Mouse (Mus musculus): ENCODE measurements at regions not wholly inside any gene's neighbourhood (a gene's known extent, or its start where the extent isn't known, plus 50 kb on each side); places are given as distances from the start of the nearest gene placed in this dataset.

DNA sequence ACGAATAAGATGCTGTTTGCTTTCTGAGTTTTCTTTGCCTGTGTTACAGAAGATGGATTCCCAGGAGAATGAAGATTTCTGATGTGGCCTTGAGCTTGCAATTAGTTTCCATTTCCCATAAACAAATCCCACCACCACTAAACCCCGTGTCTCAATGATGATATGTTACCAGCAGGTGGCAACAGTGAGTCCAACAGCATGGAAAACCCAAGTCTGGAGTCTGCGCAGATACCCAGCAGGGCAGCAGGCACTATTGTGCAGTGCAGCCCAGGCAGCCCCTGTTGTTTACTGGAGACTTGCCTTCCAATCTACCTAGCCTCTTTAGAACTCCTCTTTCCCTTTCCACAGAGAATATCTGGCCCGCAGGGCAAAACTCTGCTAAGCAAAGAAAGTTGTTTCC, 62.7 kb downstream of the Bmp2 start:
- in situ Hi-C loops (cut with MboI, MseI) = no loop called here

DNA sequence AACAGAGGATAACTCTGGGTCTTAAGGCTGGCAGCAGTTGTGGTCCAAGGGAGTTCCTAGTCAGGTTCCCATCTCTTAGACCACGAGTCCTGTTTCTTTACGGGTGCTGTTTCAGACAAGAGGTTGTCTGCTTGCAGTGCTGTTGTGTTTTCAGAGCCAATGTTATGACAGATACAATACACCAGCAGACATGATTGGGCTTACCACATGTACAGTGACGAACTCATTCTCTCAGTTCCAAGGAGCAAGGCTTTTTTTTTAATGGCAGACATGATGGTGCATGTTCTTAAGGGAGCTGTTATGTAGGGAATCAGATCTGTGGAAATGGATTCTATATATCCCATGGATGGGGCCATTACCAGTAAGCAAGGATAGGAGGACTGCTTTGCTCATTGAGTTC, 63.3 kb downstream of the Bmp2 start:
- in situ Hi-C loops (cut with MboI, MseI) = no loop called here

DNA sequence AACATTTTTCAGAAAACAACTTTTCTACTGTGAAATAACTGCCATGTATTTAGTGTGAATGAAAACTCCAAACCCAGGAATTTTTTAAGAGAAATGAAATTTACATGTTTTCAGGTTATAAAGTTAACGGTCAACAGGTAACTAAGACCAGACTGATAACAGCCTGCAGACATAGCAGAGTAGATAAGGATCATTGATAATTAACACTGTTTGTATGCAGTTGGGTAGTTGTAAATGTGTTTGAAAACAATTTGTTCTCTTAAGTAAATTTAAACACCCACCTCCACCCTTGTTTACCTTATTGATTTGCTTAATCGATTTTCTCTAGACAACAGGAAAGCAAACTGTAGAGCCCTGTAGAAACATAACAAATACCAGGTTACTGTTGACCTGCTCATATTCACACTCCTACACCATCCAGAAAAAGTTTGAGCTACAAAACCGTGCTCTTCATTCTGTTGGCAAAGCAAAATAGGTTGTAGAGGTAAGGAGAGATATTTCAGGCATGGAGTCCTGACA, 65.4 kb downstream of the Bmp2 start:
- in situ Hi-C loops (cut with MboI, MseI) = no loop called here

DNA sequence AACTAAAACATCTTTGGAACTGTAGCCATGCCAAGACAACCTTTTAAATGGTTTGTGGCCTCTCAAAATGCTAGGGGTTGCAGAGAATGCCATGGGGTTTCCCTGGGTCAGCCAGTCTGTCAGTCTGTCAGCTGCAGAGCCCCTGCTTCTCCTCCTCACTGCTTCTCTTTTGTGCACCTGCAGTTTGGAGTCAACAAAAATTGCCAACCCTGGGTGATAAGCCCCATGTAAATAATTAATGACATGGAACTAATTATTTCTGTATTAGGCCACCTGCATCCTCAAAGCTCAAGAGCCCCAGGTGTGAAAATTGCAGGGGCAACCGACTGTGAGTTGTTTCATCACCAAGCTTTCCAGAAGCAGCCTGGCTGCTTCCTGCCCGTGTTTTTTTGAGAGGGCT, 70.6 kb downstream of the Bmp2 start:
- in situ Hi-C loops (cut with MboI, MseI) = no loop called here

DNA sequence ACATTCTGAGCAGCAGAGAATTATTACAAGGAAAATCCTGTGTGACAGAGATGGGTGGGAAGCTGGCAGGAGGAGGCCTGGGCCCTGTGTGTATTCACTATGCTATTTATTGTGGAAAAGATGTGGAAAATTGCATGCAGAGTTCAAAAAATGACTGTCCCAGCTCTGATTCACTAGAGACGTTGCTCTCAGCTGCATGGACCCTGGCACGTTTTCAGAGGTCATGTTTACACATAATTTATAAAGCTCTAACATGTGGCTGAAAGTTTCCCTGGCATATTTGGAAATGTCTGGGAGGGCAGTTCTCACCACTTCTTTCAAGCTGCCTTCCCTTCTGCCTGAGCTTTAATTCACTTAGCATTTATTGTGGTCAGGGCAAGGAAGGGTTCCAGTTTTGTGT, 73.6 kb downstream of the Bmp2 start:
- in situ Hi-C loops (cut with MboI, MseI) = no loop called here

DNA sequence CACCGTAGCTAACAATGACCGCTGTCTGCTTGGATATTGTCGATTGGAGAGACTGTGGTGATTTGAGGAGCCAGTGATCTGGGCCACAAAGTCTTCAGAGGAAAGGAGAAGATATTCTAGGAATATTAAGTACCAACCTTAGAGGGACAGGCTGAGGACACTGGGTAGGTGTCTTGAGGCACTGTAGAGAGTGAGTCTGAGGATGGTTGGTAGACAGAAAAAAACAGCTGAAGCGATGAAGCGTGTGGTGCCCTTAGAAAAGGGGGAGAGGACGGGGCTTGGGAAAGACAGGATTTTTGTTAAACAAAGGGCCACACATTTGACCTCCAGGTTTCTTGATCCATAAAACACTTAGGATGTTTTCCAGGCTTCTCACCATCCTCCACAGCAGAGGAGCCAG, 76.9 kb downstream of the Bmp2 start:
- in situ Hi-C loops (cut with MboI, MseI) = no loop called here

DNA sequence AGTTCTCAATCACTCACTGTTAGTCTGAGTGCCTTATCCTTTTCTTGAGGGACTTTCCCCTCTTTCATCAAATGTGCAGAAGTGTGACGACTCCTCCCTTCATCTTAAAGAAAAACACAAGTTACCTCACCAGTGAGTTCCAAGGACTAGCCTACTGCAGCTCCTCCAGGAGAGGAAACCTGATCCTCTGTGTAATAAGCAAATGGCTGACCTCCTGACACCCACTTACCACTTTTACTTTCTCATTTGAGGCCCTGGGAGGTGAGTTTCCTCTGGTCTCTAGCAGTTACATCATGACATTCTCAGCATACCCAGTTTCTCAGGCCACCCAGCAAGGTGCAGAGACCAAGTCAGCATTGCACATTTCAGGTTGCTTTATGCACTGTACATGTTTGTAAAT, 83.5 kb downstream of the Bmp2 start:
- in situ Hi-C loops (cut with MboI, MseI) = no loop called here

DNA sequence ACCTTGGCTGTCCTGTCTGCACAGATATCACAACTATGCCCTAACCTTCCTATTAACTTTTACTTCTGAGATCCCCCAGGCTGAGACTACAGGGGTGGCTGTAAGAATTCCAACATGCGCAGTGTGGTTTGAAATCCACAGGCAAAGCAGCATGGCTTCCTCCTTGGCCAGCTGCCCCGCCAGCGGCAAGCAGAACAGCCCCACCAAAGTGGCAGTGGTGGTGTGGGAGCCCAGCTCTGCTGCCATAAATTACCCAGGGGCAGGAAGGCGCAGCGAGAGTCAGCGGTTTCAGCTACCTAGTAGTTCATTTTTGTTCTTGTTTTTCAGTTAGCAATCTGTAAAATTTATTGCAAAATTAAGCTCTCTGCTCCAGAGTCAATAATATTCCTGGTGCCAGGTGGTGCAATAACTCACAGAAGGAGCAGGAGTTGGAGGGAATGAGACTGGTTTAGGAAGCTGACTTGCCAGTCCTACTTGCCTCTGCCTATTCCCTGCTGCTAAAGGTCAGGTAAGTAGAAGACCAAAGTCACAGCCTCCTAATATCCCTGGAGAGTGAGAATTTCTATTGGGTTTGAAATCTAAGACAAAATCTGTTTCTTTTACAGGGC, 98.0 kb downstream of the Bmp2 start:
- in situ Hi-C loops (cut with MboI, MseI) = no loop called here

DNA sequence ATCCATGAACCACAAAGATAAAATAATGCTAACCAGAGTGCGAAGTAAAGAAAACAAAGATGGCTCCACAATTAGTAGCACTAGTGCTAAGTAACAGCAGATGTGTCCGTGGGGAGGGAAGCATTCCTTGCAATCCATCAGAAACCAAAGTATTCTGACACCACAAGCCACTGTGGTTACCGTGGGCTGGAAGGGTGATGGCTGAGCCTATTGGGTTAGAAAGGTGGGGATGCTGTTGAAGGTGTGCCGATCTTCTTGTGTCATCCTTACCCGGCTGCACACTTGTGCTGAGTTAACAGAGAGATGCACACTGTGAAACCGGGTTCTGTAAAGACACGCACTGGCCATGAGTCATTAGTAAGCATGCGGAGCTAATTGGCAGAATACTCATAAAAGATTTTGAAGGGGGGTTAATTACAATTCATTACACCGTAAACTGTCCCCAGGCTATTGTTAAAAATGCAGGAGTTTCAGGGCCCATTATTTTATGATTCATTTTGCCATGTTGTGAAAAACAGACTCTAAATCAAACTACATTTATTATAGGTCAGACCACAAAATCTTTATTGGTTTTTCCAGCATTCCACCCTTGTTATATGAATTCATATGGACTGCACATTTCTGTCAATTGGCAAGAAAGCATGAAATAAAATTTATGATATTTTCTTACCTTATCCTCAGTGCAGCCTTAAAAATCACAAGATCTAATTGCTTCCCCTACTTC, 114.5 kb downstream of the Bmp2 start:
- in situ Hi-C loops (cut with MboI, MseI) = no loop called here

DNA sequence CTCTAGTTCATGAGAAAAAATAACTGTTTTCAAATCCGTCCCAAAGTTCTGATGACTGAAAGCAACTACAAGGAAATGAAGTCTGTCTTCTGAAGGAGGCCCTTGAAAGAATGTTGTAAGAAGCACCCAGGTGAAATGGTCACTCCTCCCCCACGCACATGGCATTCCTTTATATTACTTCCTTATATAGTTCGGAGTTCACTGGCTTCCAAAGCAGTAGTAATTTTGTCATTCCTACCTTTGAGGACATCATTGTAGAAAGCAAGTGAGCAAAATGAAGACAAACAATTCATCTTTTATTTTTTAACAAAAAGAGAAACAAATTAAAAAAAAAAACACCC, 115.1 kb downstream of the Bmp2 start:
- in situ Hi-C loops (cut with MboI, MseI) = no loop called here

DNA sequence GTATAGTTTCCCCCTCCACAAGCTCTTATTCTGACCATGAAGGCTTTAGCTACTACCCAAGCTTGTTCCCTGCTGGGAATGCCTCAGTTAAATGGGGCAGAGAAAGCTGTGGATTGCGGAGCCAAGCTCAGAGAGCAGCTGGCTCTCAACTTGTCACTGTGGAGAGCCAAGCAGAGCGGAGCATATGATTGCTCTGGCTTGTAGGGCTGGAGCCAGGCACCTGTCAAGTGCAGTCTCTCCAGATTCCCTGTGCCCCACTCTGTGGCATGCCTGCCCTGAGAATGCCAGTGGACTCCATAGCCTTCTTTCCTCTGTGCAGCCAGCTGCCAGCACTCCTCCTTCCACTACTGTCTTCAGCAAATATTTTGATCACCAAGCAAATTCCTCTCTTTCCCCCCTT, 117.9 kb downstream of the Bmp2 start:
- in situ Hi-C loops (cut with MboI, MseI) = no loop called here

DNA sequence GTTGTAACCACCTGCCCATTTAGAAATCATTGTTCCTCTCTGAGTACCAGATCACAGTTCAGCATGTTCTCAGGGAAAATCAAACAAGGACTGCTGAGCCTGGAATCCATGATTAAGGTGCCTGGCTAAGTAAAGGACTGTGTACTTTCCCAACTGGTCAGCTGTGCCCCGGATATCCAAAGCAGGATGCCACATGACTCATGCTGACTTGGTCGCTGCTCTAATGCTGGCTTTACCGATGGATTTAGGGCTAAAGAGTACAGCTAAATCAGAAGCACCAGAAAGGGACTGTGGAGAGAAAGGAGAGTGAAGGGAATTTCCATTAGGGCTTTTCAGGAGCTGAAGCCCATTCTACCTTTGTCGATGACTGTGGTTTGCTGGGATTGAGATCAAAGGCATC, 119.6 kb downstream of the Bmp2 start:
- in situ Hi-C loops (cut with MboI, MseI) = no loop called here

DNA sequence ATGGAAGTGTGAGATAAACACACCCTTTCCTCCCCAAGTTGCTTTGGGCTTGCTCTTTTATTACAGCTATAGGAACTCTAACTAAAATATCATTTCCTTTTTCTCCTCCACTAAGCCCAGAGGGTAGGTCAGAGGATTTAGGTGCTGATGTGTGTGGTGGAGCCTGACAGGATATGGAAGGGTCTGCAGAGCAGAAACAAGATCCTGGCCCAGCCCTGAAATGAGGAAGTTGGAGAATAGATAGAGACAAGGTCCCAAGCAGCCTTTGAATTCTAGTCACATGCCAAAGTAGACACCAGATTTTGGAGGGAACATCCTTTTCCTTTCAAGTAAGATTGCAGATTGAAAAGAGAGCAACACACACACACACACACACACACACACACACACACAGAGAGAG, 132.4 kb downstream of the Bmp2 start:
- in situ Hi-C loops (cut with MboI, MseI) = no loop called here

DNA sequence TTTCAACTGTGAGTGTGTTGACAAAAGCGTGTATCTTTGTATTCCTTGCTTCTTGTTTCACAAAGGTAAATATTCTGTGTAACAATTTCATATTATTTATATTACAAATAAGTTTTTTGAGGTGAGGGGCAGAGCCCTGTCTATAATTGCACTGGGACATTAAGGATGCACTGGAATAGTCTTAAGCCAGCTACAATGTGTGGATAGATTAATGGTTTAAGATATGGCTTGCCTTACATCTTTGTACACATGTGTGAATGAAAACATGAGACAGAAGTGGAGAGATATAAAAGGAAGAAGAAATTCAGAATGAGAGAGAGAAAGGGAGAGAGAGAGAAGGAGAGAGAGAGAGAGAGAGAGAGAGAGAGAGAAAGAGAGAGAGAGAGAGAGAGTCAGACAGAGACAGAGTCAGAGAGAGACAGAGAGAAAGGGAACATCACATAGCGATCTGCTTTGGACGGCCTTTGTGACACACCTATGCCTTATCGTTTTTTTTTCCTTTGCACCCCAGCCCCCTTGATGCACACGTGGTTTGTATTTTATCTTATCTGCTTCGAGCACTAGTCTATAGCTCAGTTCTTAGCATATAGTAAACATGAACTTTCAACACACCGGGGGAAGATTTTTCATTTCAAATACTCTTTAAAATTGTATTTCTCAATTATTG, 136.3 kb downstream of the Bmp2 start:
- in situ Hi-C loops (cut with MboI, MseI) = no loop called here

DNA sequence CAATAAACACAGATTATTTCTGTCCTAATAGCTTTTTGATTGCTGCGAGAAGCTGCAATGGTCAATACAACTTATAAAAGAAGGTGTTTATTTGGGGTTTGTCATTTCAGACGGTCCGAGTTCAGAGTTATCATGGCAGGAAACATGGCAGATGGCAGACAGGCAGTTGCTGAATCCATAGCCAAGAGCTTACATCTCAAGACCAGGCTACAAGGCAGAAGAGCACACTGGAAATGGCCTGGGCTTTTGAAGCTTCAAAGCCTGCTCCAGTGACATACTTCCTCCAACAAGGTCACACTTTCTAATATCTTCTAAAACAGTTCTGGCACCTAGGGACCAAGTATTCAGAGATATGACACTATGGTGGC, 136.8 kb downstream of the Bmp2 start:
- in situ Hi-C loops (cut with MboI, MseI) = no loop called here

DNA sequence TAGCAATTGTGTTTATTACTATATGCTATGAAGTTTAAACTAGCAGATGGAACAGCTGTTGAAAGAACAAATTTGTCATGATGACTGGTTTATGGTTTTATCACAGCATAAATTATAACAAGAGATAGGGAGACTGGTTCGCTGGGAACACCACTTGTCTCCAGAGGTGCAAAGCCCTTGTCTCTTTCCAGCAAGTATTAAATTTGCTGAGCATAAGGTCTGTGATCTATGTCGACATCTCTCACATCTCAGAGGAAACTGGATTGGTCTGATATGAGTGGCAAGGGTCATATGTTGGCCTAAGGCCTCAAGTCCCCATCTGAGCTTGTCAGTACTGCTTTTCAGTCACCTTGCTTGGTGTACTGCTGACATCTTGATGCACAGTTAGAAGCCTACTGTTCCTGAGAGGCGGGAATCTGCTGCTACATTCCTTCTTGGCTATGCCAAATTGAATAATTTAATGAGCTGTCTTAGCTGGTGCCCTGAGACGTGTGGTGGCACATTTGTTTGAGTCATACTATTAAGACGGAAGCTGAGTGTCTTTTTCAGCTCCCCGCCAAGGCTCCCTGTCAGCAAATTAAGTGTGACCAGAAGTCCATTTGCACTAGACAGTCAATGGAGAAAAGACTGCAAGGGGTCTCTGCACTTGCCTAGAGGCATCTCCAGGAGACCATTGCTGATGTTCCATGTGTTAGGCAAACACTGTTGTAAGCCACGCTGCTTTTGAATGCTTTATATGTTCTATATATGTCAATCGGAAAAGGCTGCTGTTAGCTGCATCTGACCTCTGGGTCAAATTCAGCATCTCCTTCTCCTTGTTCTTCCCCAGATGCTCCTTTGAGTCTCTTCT, 157.0 kb downstream of the Bmp2 start:
- in situ Hi-C loops (cut with MboI, MseI) = no loop called here

DNA sequence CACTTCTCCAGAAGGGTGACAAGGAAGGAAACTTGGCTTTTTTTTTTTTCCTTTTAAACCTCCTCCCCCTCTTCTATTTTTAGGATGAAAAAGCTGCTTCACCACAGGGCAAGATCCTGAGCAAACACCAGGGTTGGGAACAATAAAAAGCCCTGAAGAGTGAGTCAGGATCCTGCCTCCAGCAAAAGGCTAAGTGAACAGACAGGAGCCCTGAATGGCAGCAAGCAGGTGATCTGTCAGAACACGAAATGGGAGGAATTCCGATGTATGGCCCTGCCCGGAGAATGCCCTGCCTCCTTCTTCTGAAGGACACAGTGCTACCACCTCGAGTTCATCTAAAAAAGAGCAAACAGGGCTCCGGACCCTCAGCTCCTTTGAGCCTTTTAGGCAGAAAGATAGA, 164.3 kb downstream of the Bmp2 start:
- in situ Hi-C loops (cut with MboI, MseI) = no loop called here

DNA sequence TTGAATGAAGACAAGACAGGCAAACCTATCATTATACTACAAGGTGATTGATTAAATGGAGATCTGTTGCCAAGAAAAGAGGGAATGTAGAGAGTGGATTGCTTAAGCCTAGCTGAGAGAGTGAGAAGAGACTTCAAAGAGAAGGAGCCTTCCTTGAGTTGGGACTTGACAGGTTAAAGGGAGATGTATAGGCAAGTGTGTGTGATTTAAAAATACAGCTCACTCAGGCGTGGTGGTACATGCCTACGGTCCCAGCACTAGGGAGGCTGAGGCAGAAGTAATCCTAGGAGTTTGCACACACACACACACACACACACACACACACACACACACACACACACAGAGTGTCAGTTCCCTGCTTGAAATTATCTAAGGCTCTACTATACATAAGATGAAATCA, 165.1 kb downstream of the Bmp2 start:
- in situ Hi-C loops (cut with MboI, MseI) = no loop called here

DNA sequence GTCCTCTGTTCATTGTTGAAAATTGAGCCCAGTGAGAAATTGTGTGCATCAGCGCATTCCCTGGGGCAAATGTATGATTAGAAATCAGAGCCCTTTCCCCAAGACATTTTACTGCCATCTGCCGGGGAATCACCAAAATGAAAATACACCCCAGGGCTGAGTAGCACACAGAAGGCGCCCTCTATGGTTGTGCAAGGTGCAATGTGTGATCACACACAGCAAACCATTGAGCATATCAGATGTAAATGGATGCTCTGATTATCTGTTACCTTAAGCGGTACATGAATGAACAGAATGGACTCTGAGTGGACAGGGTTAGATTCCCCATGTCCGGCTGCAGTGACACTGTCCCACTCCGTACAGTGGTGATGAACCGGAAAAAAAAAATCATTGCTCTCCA, 172.4 kb downstream of the Bmp2 start:
- in situ Hi-C loops (cut with MboI, MseI) = no loop called here

DNA sequence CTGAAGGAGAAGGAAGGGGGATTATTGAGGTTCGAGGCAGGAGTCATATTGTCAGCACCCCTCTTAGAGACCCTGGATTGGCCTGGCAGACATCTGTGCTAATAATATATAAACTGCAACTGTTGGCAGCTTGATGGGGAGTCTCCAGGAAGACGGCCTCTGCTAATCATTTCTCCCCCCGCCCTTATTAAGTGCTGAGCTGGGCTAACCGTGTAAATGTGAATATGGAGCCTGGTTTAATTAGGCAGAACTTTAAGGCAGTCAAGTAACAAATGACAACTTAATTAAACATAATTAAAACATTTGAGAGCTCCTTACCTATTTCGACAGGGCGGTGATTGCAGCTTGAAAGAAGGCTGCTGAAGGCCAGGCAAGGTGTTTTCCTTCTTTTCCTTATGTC, 172.8 kb downstream of the Bmp2 start:
- in situ Hi-C loops (cut with MboI, MseI) = no loop called here

DNA sequence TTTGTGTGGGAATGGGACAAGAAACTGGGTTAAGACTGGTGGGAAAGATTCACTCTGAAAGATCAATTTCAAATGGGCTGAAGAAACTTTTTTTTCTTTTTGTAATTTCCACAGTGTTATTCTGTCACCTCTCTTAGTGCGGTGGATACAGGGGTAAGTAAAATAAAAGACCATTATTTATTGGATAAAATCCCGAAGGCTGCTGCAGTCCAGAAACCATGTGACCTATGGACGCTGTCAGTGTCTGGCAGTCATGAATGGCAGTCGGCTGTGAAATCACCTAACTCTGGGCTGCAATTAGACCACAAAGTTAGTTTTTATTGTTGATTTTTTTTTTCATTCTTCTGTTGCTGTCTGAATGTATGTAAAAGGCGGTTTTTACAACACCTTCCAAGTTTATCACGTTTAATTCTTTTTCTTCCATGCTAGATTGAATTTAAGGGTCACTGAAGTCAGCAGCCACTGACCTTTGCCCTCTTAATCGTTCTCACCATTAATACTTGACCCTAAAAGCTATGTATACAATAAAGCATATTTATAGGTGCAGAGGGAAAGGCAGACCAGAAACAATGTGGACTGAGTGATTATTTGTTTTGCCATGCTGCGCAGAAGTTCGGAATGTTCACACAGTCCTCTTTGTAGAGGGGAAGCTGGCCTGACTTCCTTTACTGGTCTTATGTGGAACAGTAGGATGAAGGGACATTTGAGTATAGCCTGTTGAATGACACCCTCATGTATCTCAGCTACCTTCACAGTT, 182.7 kb downstream of the Bmp2 start:
- in situ Hi-C loops (cut with MboI, MseI) = no loop called here

Measured in T-helper 1 cell (primary cell).